Comparison of ENCODE assay signal across 8 mouse cellular contexts in the genomic region with DNA sequence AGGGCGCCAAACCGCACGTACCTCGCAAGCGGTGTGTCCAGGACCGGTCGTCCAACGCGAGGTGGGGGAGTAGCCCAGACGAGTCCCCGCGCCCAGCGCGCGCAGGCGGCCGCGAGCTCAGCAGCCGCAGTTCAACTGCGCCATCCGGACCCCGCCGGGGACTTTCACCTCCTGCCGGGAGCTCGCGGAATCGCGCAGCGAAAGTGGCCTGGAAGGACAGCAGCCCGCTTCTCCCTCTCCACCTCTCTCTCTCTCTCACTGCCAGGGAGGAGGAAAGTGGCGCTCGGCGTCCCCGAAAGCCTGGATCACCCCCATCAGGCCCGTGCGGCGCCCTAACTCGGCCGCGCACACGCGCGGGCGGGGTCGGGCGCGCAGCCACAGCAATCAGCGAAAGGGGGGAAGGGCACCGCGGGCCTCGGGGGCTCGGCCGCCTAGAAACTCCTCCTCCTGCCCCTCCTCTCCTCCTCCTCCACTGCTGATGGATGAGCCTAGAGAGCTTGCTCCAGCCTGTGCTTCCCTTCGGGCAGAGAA. TPM values are rescaled to one million over a fixed set of nuclear protein-coding genes. Genes with fewer than 3 reads are reported as not detected.
DNase-seq lines count a peak whose midpoint lies in the region; ATAC-seq lines count a peak whose summit lies in the region.

A gene (minus strand): TSS at position 396 of the 531 bp plus-strand sequence.

- ATAC-seq in common myeloid progenitor, adult 5-6 weeks (replicated peaks; ENCODE audit: low read depth, poor library complexity, severe bottlenecking): peak; percentile 66
- peak; percentile 68 for ATAC-seq in megakaryocyte progenitor cell, adult 5-6 weeks (replicated peaks; ENCODE audit: poor library complexity)

- intact Hi-C loops in gastrocnemius, postnatal 14 days (cut with DNase I; ENCODE audit: low total_unique reads): loop anchor here (5.0 kb wide), 1 partner anchor 297 kb away; no protein-coding TSS in a partner anchor
- intact Hi-C loops in left cerebral cortex, postnatal 14 days (cut with DNase I): loop anchor here (5.0 kb wide), 1 partner anchor 297 kb away; no protein-coding TSS in a partner anchor

- DNase-seq in adrenal gland, adult 18-20 months (ENCODE audit: low spot score in 2 of 2): peak; percentile 86 to 91
- peak; percentile 89 for DNase-seq in gastrocnemius, postnatal 14 days
- DNase-seq in induced T-regulatory cell, adult 2 months (ENCODE audit: low read depth): peak; percentile 74
- peak; percentile 62 to 70 for DNase-seq in left cerebral cortex, postnatal 14 days (ENCODE audit: low spot score in 2 of 2)
- peak; percentile 38 to 58 for DNase-seq in right cerebral cortex, postnatal 36 days (ENCODE audit: low spot score in 2 of 2)
- peak; percentile 73 to 87 for DNase-seq in urinary bladder, postnatal 36 days (ENCODE audit: low spot score in 2 of 2)

RNA-seq across cellular contexts. Expression of the gene that starts here (rescaled TPM):
- 100 to 1,000 TPM in 1 of 2 experiments, 10 to 100 TPM in 1; 91.0 to 172 TPM for total RNA-seq in adrenal gland, adult 18-20 months (2021)
- 15.9 and 21.3 TPM in 2 replicates for total RNA-seq in common myeloid progenitor, adult 5-6 weeks (2017)
- 10 to 100 TPM; 31.6 to 32.7 TPM for total RNA-seq in gastrocnemius, postnatal 14 days (2021)
- 1 to 10 TPM; 9.3 TPM for total RNA-seq in left cerebral cortex, postnatal 14 days (2021)
- 2.4 and 5.6 TPM in 2 replicates for total RNA-seq in megakaryocyte progenitor cell, adult 5-6 weeks (2015)
- total RNA-seq in megakaryocyte progenitor cell, adult 5-6 weeks (2017): 1.7 and 2.8 TPM in 2 replicates

Comparison
In these comparisons a context has a peak if more than half of its experiments do, and no peak if none do; other contexts are left out.
1. Peak in every context shown above with its lines: DNase-seq and ATAC-seq.